Mouse (Mus musculus) right cerebral cortex, postnatal 4 days (tissue): ENCODE data around the gene Trim58.

Experiments
- DNase-seq: peaks from one replicate; pipeline ENCODE4 v3.0.0-alpha.2; 2022

The Trim58 gene

DNA sequence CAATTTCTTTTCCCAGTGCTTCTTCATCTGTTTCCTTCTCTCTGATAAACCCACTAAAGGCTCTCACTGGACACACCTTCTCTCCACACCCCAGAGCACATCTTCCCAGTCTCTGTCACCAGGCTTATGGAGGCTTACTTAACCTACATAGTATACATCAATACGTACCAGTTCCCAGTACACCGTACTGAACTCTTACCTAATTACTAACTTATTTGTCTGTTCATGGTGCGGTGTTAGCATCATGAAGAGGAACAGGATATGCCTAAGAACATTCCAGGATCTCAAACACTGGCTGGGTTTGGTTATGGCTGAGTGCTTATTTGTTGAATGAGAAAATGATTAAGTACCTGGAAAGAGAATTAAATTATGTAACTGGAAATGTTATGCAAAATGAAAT lies 14.9 kb downstream of the Trim58 start:
- DNase-seq, result no peak

- DNase-seq, result no peak
These were observed 18.3 kb downstream of the Trim58 start, which contains the start of gene Olfr322 for GRCm38 (mm10) chr11:58658596-58658995. Gene Olfr322 (plus strand): TSS chr11:58658782.

DNA sequence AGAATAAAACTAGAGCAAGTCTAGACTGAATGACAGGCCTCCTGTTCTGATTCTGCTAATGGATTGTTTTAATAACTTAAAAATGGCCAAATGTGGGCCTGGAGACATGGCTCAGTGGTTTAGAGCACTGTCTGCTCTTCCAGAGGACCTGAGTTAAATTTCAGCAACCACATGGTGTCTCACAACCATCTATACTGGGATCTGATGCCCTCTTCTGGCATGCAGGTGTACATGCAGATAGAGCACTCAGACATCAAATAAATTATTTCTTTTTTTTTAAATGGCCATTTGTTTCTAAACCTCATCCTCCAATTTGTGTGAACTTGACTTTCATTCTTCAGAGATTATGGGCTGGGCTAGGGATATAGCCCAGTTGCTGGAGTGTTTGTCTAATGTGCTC lies 29.0 kb downstream of the Trim58 start:
- DNase-seq, result no peak

GRCm38 (mm10) chr11:58671825-58672224 lies 31.6 kb downstream of the Trim58 start:
- no peak for DNase-seq

- no peak for DNase-seq
These were observed 40.5 kb downstream of the Trim58 start, which contains the start of gene Olfr320 for GRCm38 (mm10) chr11:58680799-58681198. Gene Olfr320 (plus strand): TSS chr11:58681099.

GRCm38 (mm10) chr11:58698862-58699261 lies 58.6 kb downstream of the Trim58 start, which contains the start of gene Olfr319:
Gene Olfr319 (plus strand): TSS chr11:58699162.
- no peak for DNase-seq
